Mouse (Mus musculus) spleen, postnatal 36 days (tissue): Measurements from ENCODE around the gene 1700016C15Rik.

ENCODE experiments used
- DNase-seq, 2 experiments: peaks; one replicate each; pipeline ENCODE4 v3.0.0; 2022; ENCODE audit warnings: low spot score in 2 of 2, mixed read lengths in 1 of 2

Gene 1700016C15Rik

GRCm38 (mm10) chr1:177796193-177796939 is 66.8 kb downstream of the 1700016C15Rik start, which contains the start of gene Adss:
Gene Adss, minus strand, starts transcription at chr1:177796511.
- DNase-seq = peak; percentile 99 to 100

GRCm38 (mm10) chr1:177797151-177797755 is 67.6 kb downstream of the 1700016C15Rik start:
- DNase-seq = peak in 1 of 2 experiments; percentile 4
